Mouse (Mus musculus) heart, postnatal 10 days (tissue): ENCODE measurements around the gene Bhlha15. TPM values are rescaled to one million over a fixed set of nuclear protein-coding genes. Genes with fewer than 3 reads are reported as not detected.

Experiments used
- DNase-seq, 2 experiments: peaks; one replicate each; pipeline ENCODE4 v3.0.0; 2021
- intact Hi-C: fragments of 180-260 bp; cut with DNase I; formaldehyde crosslinking; loops from one replicate; pipeline ENCODE4 v1.15.1; 2025
- total RNA-seq, 2 experiments: library from RNA; stranded (reverse); gene quantifications; 2 replicates each; pipeline ENCODE4 v1.2.3; 2021

Gene Bhlha15
- total RNA-seq: not detected

DNA sequence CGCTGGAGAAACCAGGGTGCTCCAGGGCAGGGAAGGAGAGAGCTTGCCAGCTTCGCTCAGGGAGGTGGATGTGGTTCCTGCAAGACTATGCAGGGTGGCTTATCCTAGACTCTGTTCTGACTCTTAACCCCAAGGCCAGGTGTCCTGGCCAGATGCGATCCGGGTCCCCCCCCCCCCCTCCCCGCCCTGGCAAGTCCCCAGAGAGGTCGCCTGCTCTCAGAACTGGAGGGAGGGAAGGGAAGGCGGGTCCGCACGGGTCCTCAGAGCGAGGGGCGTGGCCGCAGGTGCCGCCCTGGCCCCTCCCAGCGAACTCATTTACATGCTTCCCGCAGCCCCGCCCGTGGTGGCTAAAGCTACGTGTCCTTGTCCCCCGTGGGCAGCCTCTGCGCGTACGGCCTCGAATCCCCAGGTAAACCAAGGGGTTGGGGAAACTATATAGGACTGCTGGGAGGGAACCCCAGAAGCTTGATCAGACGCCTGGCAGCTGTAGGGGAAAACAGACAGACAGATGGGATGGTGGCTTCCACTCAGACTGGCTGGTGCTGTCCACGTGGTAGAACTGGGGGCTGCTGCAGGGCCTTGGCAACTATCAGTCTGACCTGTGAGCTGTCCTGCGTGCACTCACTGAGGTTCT lies at the start of gene Bhlha15:
TSS of gene Bhlha15 (plus strand) at position 337 of the 634 bp plus-strand sequence.
- intact Hi-C loops: no loop called here
- DNase-seq: peak; percentile 32 to 41

DNA sequence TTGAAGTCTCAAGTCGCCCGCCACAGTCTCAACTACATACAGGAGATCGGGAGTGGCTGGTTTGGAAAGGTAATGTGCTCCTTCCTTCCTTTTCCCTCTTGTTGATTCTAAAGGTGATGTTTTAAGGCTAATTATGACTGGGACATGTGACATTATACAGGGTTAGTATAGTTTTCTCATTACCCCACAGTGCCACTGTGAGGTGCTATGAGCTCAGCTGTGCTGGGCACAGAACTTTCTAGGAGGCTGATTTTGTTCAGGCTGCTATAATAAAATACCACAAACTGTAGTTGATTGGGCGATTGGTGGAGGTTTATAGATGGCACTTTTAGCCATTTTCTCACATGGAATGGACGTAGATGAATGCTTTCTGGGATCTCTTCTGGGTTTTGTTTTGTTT lies 46.6 kb upstream of the Bhlha15 start:
- DNase-seq: no peak
- intact Hi-C loops: no loop called here

DNA sequence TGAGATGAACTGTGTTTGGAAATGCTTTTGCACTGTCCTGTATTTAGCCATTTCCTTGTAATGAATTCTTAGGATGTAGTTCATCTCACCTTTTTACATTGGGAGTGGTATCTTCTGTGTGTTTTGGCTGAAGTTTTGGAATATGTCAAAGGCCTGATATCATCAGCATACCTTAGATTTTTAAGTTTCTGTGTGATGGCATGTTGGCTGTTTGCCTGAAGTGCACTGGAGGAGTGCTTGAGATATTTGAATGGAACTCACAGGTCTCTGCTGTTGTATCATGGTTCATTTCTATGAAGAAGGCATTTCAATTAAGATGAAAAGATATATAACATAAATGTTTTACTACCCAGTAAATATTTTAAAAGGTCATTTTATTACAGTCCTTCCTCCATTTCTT lies 43.2 kb upstream of the Bhlha15 start:
- intact Hi-C loops: no loop called here
- no peak for DNase-seq

DNA sequence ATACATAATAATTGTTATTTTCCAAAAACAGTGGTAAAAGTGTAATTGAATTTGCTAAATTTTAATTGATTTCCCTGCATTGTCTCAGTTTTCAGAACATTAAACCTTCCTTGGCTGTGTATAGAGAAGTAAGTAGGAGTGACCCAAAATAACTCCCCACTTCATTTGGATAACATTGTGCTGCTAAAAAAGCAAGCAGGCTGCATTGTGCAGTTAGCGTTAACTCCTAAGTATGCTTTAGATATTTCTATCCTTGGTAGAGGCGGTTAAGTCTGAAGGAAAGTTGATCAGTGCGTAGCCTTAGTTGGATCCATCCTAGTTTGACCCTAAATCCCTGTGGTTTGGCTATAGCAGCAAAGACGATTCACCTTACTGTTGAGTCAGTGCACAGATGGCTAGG lies 40.6 kb upstream of the Bhlha15 start:
- intact Hi-C loops: no loop called here
- DNase-seq: no peak

DNA sequence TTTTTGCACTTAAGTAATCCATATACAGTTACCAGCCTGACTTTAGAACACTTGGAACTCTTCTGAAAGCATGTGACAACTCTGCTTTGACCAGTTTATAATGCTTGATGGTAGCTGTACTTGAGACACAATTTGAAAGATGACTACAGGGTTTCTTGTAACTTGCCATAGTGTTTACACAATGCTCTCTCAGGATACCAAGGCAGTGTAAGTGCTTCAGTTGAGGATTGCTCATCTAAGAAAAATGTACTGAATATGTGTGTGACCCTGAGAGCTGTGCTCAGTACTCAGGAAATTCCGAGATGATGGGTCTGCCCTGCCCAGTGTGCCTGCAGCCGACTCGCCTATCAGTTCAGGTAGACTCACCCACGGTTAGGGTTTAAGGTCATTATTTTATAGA lies 38.8 kb upstream of the Bhlha15 start:
- intact Hi-C loops: no loop called here
- no peak for DNase-seq

DNA sequence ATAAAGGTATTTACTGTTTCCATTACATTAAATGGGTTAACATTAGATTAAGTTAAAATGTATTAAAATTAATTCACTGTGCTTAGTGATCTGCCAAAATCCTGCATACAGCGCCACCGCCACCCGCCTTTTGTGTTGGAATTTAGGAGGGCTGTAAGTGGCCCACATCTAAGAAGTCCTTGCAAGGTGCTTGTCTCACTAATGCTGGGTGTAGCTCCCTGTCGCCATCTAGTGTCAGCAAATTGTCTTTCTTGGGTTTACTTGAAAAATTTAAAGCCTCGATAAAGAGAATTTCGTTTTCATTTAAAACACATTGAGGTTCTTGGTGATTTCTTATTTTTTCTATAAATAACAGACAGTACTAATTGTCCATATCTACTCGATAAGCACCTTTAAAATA lies 35.6 kb upstream of the Bhlha15 start:
- intact Hi-C loops: loop anchor here (1.0 kb wide), 1 partner anchor 114 kb away; no protein-coding TSS in a partner anchor
- peak; percentile 69 to 85 for DNase-seq

DNA sequence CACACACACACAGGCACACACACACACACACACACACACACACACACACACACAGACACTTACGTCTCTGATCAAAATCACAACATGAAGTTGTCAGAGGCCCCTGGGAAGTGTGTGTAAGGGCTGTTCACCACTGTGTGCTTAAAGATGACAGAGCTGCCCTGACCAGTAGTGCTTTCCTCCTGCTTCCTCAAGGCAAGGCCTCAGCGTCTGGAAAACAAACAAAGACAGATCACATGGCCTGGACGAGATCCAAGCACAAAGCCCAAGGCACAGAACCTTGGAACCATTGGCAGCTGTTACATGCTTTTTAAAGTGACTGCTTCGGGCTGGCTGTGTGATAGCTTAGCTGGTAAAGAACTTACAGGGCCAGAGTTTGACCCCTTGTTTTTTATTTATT lies 31.5 kb upstream of the Bhlha15 start:
- intact Hi-C loops: no loop called here
- DNase-seq: peak; percentile 77 to 78

DNA sequence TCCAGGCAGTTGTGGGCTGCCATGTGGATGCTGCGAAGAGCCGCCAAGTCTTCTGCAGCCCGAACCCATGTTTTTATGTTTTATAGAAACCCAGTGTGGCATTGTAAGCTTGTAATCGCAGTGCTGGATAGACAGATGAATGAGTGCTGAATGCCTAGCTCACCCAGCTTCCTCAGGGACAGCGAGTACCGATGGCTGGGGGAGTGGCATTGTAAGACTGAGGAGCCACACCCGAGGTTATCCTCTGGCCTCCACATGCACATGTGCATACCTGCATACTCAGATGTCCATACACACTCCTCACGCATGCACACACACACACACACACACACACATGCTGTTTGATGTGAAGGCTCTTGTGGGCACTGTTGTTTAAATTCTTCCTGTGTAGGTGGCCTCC lies 30.9 kb upstream of the Bhlha15 start:
- intact Hi-C loops: no loop called here
- DNase-seq: no peak

DNA sequence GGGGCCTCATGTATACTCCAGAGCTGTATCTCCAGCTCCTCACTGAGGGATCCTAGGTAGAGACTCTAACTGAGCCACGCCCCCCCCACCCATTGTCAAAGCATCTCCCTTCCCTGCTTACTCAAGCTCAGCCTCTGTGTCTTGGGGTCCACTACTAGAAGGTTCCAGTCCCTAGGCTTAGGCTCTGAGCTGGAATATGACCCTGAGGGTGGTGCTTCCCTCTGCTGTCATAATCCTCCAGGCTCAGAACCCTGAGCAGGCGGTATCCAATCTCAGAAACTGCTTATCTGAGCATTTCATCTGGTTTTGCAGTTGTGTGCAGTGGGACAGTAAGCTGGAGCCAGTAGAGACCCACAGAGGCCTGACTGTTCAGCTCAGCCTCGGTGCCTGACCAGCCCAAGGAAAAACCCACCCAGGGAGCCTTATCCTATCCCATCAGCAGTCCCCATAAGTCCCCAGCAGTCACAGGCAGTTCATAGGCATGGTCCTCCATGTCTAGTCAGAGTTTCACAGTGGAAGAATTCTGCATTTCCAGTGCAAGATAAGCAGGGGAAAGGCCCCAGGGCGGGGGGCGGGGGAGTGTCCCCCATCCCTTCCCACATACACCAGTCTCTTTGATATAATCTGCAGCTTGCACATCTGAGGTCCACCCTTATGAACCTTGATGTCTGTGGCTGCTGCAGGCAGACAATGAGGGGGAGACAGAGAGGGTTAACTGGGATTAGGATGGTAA lies 27.8 kb upstream of the Bhlha15 start:
- DNase-seq: no peak
- intact Hi-C loops: no loop called here

DNA sequence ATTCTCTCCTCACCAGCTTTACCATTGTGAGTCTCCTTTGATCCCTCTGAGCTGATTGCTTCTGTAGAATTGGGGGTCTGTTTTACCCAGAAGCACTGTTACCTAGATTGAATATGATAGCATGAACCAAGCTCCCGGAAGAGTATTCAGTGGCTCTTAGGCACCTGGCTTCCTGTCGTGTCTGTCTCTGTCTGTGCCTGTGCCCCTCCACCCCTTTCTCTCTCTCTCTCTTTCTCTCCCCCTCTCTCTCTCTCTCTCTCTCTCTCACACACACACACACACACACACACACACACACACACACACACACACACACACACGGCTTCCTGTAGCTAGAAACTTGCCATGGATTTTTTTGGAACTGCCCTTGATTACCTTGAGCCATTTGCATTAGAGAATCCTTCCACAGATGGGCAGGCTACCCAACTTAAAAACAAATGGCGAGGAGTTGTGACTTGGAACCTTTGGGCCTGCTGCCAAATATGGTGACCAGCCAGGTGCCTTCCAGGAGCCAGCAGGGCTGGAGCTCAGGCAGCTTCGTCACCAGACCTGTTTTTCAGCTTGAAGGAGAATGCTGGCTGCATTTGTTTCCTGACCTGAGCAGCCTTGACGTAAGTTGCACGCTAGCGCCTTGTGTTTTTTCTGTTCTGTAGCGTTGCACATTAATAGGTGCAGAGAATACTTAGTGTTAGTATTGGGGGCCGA lies 27.1 kb upstream of the Bhlha15 start:
- intact Hi-C loops: no loop called here
- no peak for DNase-seq

DNA sequence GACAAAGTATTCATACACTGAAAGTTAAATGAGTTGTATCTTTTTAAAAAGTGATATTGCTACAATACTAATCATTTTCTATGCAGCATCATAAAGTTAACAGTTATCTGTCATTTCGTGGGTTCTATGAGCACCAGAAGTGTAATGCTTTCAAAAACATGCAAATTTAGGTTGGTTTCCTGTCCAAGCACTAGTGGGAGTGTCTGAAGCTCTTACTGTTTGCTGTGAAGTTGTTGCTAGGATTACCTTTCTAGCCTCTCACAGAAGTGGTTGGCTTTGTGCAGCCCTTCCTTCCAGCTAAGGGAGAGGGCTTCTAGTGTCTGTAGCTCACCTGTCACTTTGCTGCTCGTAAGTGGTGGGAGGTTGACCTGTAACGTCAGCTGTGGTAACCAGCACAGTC lies 24.3 kb upstream of the Bhlha15 start:
- intact Hi-C loops: no loop called here

DNA sequence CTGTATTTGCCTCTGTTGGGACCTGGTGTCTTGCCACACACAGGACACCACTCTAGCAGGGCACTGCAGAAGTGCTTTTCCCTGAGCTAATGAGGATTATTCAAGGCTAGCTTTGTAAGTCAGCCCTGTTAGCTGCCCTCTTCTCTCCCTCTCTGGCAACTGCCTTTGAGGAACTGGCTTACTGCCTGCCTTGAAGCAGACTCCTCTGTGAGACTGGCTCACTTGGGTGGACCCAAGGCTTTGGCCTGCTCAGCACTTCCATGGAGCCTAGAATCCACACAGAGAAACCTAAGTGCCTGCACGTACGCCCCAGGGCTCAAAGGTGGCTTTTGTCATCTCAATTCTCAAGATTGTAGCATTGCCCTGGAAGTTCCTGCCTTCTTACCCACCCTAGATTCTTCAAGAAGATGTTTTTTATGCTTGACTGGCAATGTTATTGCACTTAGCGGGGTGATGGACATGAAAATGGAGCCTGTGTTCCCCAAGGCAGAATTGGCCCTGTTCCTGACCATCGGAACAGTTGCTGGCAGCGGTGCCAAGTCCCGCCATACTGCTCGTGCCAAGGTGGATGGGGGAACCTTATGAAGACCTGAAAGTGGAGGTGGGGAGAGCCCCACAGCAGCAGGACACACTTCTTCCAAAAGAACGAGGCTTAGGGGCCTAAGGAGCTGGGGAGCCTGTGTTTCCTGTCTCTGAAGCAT lies 20.7 kb upstream of the Bhlha15 start:
- no peak for DNase-seq
- intact Hi-C loops: no loop called here

More for the DNA sequence above, 24.3 kb upstream of the Bhlha15 start:
- DNase-seq: no peak

DNA sequence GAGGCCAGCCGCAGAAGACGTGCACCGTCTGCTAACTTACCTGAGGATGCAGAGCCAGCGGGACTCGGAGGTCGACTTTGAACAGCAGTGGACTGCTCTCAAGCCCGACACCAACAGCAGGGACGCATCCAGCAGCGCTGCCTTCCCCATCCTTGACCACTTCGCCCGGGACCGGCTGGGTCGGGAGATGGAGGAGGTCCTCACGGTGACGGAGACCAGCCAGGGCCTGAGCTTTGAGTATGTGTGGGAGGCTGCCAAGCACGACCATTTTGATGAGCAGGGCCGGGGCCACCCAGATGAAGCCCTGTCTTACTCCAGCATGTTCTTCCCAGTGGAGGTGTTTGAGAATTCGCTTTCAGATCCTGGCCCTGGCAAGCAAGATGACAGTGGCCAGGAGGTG lies 16.4 kb upstream of the Bhlha15 start:
- intact Hi-C loops: no loop called here
- DNase-seq: no peak

DNA sequence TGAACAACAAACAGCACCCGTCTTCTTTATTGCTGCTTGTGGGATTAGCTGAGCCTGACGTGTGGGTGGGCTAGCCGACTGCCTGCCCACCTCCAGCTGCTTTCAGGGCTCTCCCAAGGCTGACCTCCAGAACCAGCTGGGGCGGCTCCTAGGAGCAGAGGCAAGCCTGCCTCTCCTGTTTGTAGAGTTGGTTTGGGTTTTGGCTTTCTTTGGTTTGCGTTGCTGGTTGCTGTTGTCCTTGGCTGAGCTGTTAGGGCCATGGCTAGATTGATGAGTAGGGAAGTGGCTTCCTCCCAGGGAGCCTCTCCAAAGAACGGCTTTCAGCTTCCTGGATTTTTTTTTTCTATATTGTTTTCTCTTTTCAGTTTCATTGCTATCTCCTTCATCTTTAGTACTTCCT lies 11.9 kb upstream of the Bhlha15 start:
- no peak for DNase-seq
- intact Hi-C loops: no loop called here

DNA sequence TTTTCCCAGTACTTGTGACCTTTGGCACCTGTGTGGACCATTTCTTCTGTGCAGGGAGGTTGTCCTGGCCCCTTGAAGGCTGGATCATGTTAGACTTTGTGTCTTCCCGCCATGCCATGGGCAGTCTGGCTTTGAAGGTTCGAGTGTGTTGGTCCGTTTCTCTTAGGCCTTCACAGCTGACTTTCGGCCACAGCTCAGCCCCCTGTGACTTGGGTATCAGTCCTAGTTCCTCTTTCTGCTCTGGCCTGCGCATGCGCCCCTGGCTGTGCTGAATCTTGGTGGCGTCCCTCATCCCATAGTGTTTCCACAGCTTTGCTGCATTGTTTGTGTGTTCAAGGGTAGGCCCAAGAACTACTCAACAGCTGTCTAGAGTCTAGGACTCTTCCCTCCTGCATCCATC lies 8.8 kb upstream of the Bhlha15 start:
- DNase-seq: no peak
- intact Hi-C loops: no loop called here

DNA sequence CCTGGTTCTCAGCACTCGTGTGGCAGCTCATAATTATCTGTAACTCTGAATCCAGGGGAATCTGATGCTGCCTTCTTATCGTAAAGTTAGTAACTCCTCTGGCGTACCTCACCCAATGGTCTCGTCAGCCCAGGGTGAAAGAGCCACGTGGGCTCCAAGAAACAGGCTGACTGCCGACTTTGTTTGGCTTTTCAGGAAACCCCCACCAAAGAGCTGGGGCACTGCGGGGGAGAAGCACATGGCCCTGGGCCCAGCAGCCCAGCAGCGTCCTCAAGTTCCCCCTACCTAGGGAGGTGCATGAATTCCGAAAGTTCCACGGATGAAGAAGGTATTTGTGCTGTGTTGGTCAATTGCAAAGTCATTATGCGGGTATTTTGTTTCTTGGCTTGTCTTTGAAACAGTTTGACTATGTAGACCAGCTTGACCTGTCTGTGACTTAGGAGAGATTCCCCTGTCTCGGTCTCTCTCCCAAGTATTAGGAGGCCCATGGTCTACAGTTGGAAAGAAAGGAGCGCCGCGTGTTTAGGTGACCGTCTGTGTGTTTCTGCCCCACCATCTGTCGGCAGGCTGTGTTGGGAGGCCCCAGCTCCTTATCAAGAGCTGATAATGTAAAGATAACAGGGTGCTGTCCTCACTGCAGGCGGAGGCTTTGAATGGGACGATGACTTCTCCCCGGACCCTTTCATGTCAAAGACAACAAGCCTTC lies 7.4 kb upstream of the Bhlha15 start:
- no peak for DNase-seq
- intact Hi-C loops: no loop called here

DNA sequence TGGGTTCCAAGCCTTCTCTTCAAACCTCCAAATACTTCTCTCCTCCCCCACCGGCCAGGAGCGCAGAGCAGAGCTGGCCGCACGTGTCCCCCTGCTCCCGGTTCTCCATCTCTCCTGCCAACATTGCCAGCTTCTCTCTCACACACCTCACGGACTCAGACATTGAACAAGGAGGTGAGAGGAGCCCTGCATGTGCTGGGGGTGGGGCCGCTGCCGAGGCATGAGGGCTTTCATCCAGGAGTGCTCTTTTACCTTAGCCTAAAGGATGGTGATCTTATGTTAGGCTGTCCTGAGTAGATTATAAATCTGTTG lies 6.9 kb upstream of the Bhlha15 start:
- no peak for DNase-seq
- intact Hi-C loops: no loop called here

DNA sequence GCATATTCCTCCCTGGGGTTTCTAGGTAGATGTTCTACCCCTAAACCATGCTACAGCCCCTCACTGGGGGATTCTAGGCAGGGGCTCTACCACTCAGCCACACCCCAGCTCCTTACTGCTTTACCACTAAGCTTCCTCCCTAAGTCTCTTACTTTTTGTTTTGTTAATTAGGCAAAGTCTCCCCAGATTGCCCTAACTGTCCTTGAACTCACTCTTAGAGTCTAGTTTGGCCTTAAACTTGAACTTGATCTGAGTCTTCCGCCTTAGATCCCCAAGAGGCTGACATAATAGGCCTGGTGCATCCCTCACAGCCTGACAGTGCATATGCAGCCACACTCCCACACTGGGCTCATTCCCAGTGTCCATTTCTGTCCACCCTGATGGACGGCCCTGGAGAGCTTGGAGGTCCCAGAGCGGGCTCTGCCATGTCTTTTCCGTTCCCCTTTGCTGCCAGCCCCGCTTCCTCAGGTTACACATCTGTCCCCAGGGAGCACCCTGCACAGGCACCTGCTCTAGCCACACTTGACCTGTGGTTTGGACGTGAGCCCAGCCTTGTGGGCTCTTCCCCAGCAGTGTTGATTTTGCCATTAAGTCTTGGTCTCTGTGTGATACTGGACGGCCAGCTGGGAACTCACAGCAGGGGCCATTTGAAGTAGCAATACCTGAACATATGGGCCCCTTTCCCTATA lies 6.3 kb upstream of the Bhlha15 start:
- intact Hi-C loops: no loop called here
- no peak for DNase-seq

DNA sequence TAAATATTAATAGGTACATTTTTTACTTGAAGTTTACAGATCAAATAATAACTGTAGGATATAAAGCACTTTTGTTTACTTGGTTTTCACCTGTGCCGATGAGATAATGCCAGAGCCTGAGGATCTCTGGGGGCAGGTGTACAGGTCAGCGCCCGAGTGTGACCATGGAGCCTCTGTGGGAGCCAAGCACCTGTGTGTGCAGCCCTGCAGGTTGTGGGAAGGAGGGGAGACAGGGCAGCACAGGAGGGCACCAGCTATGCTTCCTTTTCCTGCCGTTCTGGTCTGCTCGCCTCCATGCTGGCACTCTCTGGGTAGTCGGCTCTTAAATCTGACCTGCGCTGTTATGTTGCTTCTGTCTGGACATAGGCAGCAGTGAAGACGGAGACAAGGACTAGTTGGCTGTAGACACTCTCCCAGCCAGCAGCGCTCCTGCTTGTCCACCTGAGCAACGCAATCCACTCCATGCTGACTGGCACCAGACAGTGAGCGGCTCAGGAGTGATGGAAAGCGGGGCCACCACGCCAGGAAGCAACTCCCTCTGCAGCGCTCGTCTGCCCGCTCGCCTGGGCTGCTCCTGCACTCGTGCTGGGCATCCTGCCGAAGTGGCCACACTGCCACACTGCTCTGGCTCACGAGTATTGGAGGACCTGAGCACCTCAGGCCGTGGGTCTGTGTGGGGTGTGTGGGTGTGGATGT lies 5.6 kb upstream of the Bhlha15 start:
- intact Hi-C loops: no loop called here
- no peak for DNase-seq

DNA sequence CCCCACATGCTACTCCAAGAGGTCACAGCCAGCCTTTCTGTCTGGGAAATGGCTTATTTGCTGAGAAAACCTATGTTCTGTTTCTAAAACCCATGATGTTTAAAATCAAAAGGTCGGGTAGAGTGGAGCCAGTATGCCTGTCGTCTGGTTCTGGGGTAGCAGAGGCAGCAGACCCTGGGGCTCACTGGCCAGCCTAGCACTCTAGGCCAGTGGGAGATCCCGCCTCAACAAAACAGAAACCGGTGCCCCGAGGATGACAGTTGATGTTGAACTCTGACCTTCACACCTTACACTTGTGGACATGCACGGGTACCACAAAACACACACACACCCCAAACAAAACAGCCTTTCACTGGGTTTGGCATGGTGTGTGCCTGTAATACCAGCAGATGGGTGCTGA lies 1.7 kb upstream of the Bhlha15 start:
- intact Hi-C loops: no loop called here

More for the DNA sequence above, 1.7 kb upstream of the Bhlha15 start:
- DNase-seq: no peak
